Comparison of ENCODE assay signal across 8 mouse cellular contexts in the genomic region with DNA sequence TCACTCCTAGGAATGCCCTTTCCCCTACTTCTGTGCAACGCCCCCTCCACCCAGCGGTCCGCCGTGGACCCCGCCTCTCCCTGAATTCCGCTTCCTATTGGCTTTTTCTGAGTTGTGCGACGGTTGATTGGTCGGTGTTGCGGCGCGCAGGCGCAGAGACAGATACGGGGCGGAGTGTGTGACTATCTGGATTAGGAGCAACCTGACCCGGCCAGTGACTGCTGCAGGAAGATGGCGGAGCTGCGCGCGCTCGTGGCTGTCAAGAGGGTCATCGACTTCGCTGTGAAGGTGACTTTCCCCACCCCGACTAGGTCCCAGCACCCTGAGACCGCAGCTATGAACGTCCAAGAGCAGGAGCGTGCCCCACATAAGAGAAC. TPM values are rescaled to one million over a fixed set of nuclear protein-coding genes. Genes with fewer than 3 reads are reported as not detected.
A peak's percentile ranks its signal among the peaks of the same experiment; 100 is the strongest.
DNase-seq lines count a peak whose midpoint lies in the region; ATAC-seq and TF ChIP-seq lines count a peak whose summit lies in the region.

TSS of gene Etfb (plus strand) at position 167 of the 377 bp plus-strand sequence.
TSS of gene Gm45233 (plus strand) at position 212 of the 377 bp plus-strand sequence.

- DNase-seq in A20 (ENCODE audit: low read depth, low spot score): peak; percentile 97
- DNase-seq in heart, adult 9 months (ENCODE audit: low spot score in 2 of 2): peak; percentile 97 to 99
- DNase-seq in monocyte, adult 2 months (ENCODE audit: low read depth in 1 of 2, low spot score in 2 of 2): peak; percentile 82 to 84
- DNase-seq in spleen, postnatal 36 days (ENCODE audit: low spot score in 2 of 2): peak; percentile 95 to 96

- TF ChIP-seq CTCF in bone marrow macrophage, adult 2 months (IDR thresholded peaks at IDR 0.05; ENCODE audit: low read depth, low read length): no peak
- TF ChIP-seq CTCF in embryonic fibroblast, embryonic 13.5 days (IDR thresholded peaks at IDR 0.05; ENCODE audit: borderline replicate concordance, insufficient read depth, low read length): no peak

- peak within 1 kb of the TSS; percentile 67 for H3K9ac ChIP-seq in kidney, embryonic 14.5 days (ENCODE audit: low read depth, low read length)
- H3K9ac ChIP-seq in limb, embryonic 15.5 days: peak within 1 kb of the TSS; percentile 51

- peak; percentile 97 for ATAC-seq in kidney, embryonic 14.5 days (ENCODE audit: low FRiP score, low TSS enrichment)
- ATAC-seq in limb, embryonic 15.5 days (ENCODE audit: insufficient number of reproducible peaks, low FRiP score, low TSS enrichment, low read depth): peak; percentile 96

- no peaks in the 10 kb centered on the region for H3K36me3 ChIP-seq in kidney, embryonic 14.5 days (ENCODE audit: control insufficient read depth, insufficient read depth, low read length)
- H3K36me3 ChIP-seq in limb, embryonic 15.5 days: no peaks in the 10 kb centered on the region

- peaks cover 33% of the 10 kb centered on the region for H3K4me1 ChIP-seq in bone marrow macrophage, adult 2 months (ENCODE audit: control insufficient read depth, insufficient read depth, low read length)
- 0 out of 2 replicates have a peak, but pooled peaks cover 2% of the 10 kb centered on the region for H3K4me1 ChIP-seq in embryonic fibroblast, embryonic 13.5 days (ENCODE audit: control insufficient read depth, insufficient read depth, low read length)
- peaks cover 13% of the 10 kb centered on the region; the same call in 1 of the 2 replicates for H3K4me1 ChIP-seq in kidney, embryonic 14.5 days (ENCODE audit: control insufficient read depth, insufficient read depth, low read length)
- peaks cover 18% of the 10 kb centered on the region for H3K4me1 ChIP-seq in limb, embryonic 15.5 days

- H3K9me3 ChIP-seq in kidney, embryonic 14.5 days (ENCODE audit: control insufficient read depth, low read length): no peaks in the 10 kb centered on the region
- no peaks in the 10 kb centered on the region for H3K9me3 ChIP-seq in limb, embryonic 15.5 days

- peak within 1 kb of the TSS; percentile 77 for H3K4me2 ChIP-seq in kidney, embryonic 14.5 days (replicated peaks; ENCODE audit: low read depth, low read length)
- H3K4me2 ChIP-seq in limb, embryonic 15.5 days: peak within 1 kb of the TSS; percentile 80

- peak within 1 kb of the TSS; percentile 84 for H3K27ac ChIP-seq in bone marrow macrophage, adult 2 months (ENCODE audit: insufficient read depth, low read depth, low read length)
- peak within 1 kb of the TSS; percentile 95 for H3K27ac ChIP-seq in embryonic fibroblast, embryonic 13.5 days (ENCODE audit: insufficient read depth, low read length)
- peak within 1 kb of the TSS; percentile 98 for H3K27ac ChIP-seq in kidney, embryonic 14.5 days (ENCODE audit: low read depth, low read length)
- H3K27ac ChIP-seq in limb, embryonic 15.5 days: peak within 1 kb of the TSS; percentile 98

- under 1% methylated on average over 27 of the region's 27 CpGs for whole genome bisulfite sequencing in kidney, embryonic 14.5 days
- under 1% methylated on average over 27 of the region's 27 CpGs for WGBS in limb, embryonic 15.5 days

- peak within 1 kb of the TSS; percentile 85 for H3K4me3 ChIP-seq in bone marrow macrophage, adult 2 months (ENCODE audit: insufficient read depth, low read length)
- H3K4me3 ChIP-seq in embryonic fibroblast, embryonic 13.5 days (ENCODE audit: insufficient read depth, low read length): peak within 1 kb of the TSS; percentile 50
- peak within 1 kb of the TSS; percentile 47 for H3K4me3 ChIP-seq in kidney, embryonic 14.5 days (ENCODE audit: low read length)
- peak within 1 kb of the TSS; percentile 60 for H3K4me3 ChIP-seq in limb, embryonic 15.5 days

- no peaks in the 10 kb centered on the region for H3K27me3 ChIP-seq in kidney, embryonic 14.5 days (ENCODE audit: control insufficient read depth, insufficient read depth, low read length)
- H3K27me3 ChIP-seq in limb, embryonic 15.5 days: no peaks in the 10 kb centered on the region

- no peak for TF ChIP-seq POLR2A in bone marrow macrophage, adult 2 months (IDR thresholded peaks at IDR 0.05; ENCODE audit: borderline replicate concordance, low read depth, low read length)
- peak; percentile 97 for TF ChIP-seq POLR2A in embryonic fibroblast, embryonic 13.5 days (IDR thresholded peaks at IDR 0.05; ENCODE audit: low read depth, low read length)

RNA-seq across cellular contexts. Expression of gene Etfb, which starts in this region (rescaled TPM):
- 79.5 and 87.0 TPM in 2 replicates for polyA plus RNA-seq in bone marrow macrophage, adult 2 months (2012; ENCODE audit: insufficient read depth, insufficient read length, missing spikeins)
- polyA plus RNA-seq in embryonic fibroblast, embryonic 13.5 days (2011; ENCODE audit: insufficient read length, low read depth, missing spikeins): 104 and 143 TPM in 2 replicates
- polyA plus RNA-seq in kidney, embryonic 14.5 days (2014; fragmentation: Nextera tagmentation; extraction: Ambion mirVana): 323 and 358 TPM in 2 replicates
- 275 and 316 TPM in 2 replicates for polyA plus RNA-seq in limb, embryonic 15.5 days (2015; fragmentation: Nextera tagmentation; extraction: Ambion mirVana)

RNA-seq across cellular contexts. Expression of gene Gm45233, which starts in this region (rescaled TPM):
- polyA plus RNA-seq in bone marrow macrophage, adult 2 months (2012; ENCODE audit: insufficient read depth, insufficient read length, missing spikeins): not detected in 2 replicates
- 0.72 TPM in 1 of 2 replicates, not detected in the other for polyA plus RNA-seq in embryonic fibroblast, embryonic 13.5 days (2011; ENCODE audit: insufficient read length, low read depth, missing spikeins)
- polyA plus RNA-seq in kidney, embryonic 14.5 days (2014; fragmentation: Nextera tagmentation; extraction: Ambion mirVana): 0.27 TPM in 1 of 2 replicates, not detected in the other
- polyA plus RNA-seq in limb, embryonic 15.5 days (2015; fragmentation: Nextera tagmentation; extraction: Ambion mirVana): 0.37 and 0.99 TPM in 2 replicates

Comparison
In these comparisons a context has a peak if more than half of its experiments do, and no peak if none do; other contexts are left out.
1. Peak in every context shown above with its lines: DNase-seq, ATAC-seq, H3K4me3 ChIP-seq and H3K27ac ChIP-seq.